Mouse (Mus musculus) retina, postnatal 7 days (tissue): ENCODE measurements around the gene Adgrd1.

Experiments
- DNase-seq: peaks from one replicate; pipeline ENCODE4 v3.0.0-alpha.2; 2012; ENCODE audit warnings: low read depth, low spot score

Gene Adgrd1

GRCm38 (mm10) chr5:129155023-129155901, 58.7 kb downstream of the Adgrd1 start:
- no peak for DNase-seq

GRCm38 (mm10) chr5:129155902-129156311, 59.4 kb downstream of the Adgrd1 start:
- no peak for DNase-seq

GRCm38 (mm10) chr5:129161372-129162051, 65.0 kb downstream of the Adgrd1 start:
- DNase-seq: no peak

GRCm38 (mm10) chr5:129163416-129163815, 66.9 kb downstream of the Adgrd1 start:
- DNase-seq: no peak

- DNase-seq: no peak
Measured at GRCm38 (mm10) chr5:129164091-129164490, 67.5 kb downstream of the Adgrd1 start.

GRCm38 (mm10) chr5:129164911-129165584, 68.5 kb downstream of the Adgrd1 start:
- DNase-seq: no peak

- DNase-seq: no peak
Measured at GRCm38 (mm10) chr5:129165595-129165994, 69.0 kb downstream of the Adgrd1 start.

- DNase-seq: no peak
Measured at GRCm38 (mm10) chr5:129169090-129169489, 72.5 kb downstream of the Adgrd1 start.

GRCm38 (mm10) chr5:129169567-129169966, 73.0 kb downstream of the Adgrd1 start:
- no peak for DNase-seq

- DNase-seq: no peak
Measured at GRCm38 (mm10) chr5:129172533-129172932, 76.0 kb downstream of the Adgrd1 start.

- DNase-seq: no peak
Measured at GRCm38 (mm10) chr5:129175925-129176324, 79.4 kb downstream of the Adgrd1 start.

GRCm38 (mm10) chr5:129177697-129178511, 81.4 kb downstream of the Adgrd1 start:
- peak; percentile 78 for DNase-seq

GRCm38 (mm10) chr5:129179356-129179755, 82.8 kb downstream of the Adgrd1 start:
- DNase-seq: no peak

GRCm38 (mm10) chr5:129179995-129180714, 83.6 kb downstream of the Adgrd1 start:
- no peak for DNase-seq

- DNase-seq: no peak
Measured at GRCm38 (mm10) chr5:129180715-129181228, 84.2 kb downstream of the Adgrd1 start.

GRCm38 (mm10) chr5:129181450-129181849, 84.9 kb downstream of the Adgrd1 start:
- no peak for DNase-seq

- DNase-seq: no peak
Measured at GRCm38 (mm10) chr5:129182554-129182953, 86.0 kb downstream of the Adgrd1 start.

GRCm38 (mm10) chr5:129186260-129186659, 89.7 kb downstream of the Adgrd1 start:
- DNase-seq: no peak

GRCm38 (mm10) chr5:129186926-129187325, 90.4 kb downstream of the Adgrd1 start:
- DNase-seq: no peak

GRCm38 (mm10) chr5:129189071-129189470, 92.5 kb downstream of the Adgrd1 start:
- DNase-seq: no peak
